Mouse (Mus musculus) heart, postnatal 0 days (tissue): ENCODE results near the gene Adm2. TPM values are rescaled to one million over a fixed set of nuclear protein-coding genes. Genes with fewer than 3 reads are reported as not detected.
A peak's percentile ranks its signal among the peaks of the same experiment; 100 is the strongest.

Experiments used
- ATAC-seq: fragments of 200-750 bp; cut with Nextera tagmentation; 2 replicates; pipeline ENCODE4 v1.8.0; 2017; ENCODE audit warnings: low read depth, moderate number of reproducible peaks, moderate library complexity; ENCODE audit not compliant: insufficient read depth
- DNase-seq: peaks from one replicate; pipeline ENCODE4 v3.0.0-alpha.2; 2016; ENCODE audit warnings: low spot score
- H3K27ac ChIP-seq: fragments of 300-500 bp; sonication (generic); 2 replicates; pipeline ENCODE4 v1.5.1; 2014; ENCODE audit warnings: low read depth, mild to moderate bottlenecking
- H3K27me3 ChIP-seq: fragments of 300-500 bp; sonication (generic); 2 replicates; pipeline ENCODE4 v1.6.1; 2014; ENCODE audit warnings: low read length, mixed read lengths; ENCODE audit not compliant: control insufficient read depth, insufficient read depth
- H3K36me3 ChIP-seq: fragments of 300-500 bp; sonication (generic); replicated peaks from 2 replicates; pipeline ENCODE4 v1.6.1; 2014; ENCODE audit warnings: low read length, mixed read lengths; ENCODE audit not compliant: control insufficient read depth, insufficient read depth
- H3K4me1 ChIP-seq: fragments of 300-500 bp; sonication (generic); 2 replicates; pipeline ENCODE4 v1.6.1; 2014; ENCODE audit warnings: antibody characterized with exemption; ENCODE audit not compliant: control insufficient read depth, insufficient read depth
- H3K4me2 ChIP-seq: fragments of 300-500 bp; sonication (generic); 2 replicates; pipeline ENCODE4 v1.6.1; 2014; ENCODE audit warnings: low read depth, mild to moderate bottlenecking, low read length, moderate library complexity
- H3K4me3 ChIP-seq: fragments of 300-500 bp; sonication (generic); 2 replicates; pipeline ENCODE4 v1.5.1; 2014; ENCODE audit warnings: low read depth, low read length
- H3K9ac ChIP-seq: fragments of 300-500 bp; sonication (generic); replicated peaks from 2 replicates; pipeline ENCODE4 v1.6.1; 2014; ENCODE audit warnings: low read depth, low read length, mixed read lengths
- H3K9me3 ChIP-seq: fragments of 300-500 bp; sonication (generic); replicated peaks from 2 replicates; pipeline ENCODE4 v1.6.1; 2016; ENCODE audit warnings: low read length; ENCODE audit not compliant: control insufficient read depth
- CTCF ChIP-seq: IDR thresholded peaks from 2 replicates; pipeline ENCODE4 v1.5.1; 2016; ENCODE audit warnings: antibody characterized with exemption, control low read depth, low read depth
- EP300 ChIP-seq: IDR thresholded peaks from 2 replicates; pipeline ENCODE4 v1.6.1; 2016; ENCODE audit warnings: antibody characterized with exemption, low read depth
- WGBS: fragments of 180-500 bp; shearing (Covaris S2); extraction: QIAGEN DNeasy Blood & Tissue Kit; methylation state at CpG from one replicate; pipeline ENCODE4 v1.1.7; 2014; 5-methylcytosine and 5-hydroxymethylcytosine counted together
- polyA plus RNA-seq: library from polyadenylated mRNA; unstranded; fragments of >200 nt; fragmentation: Nextera tagmentation; extraction: Ambion mirVana; gene quantifications from 2 replicates; pipeline ENCODE4 v1.2.1, GENCODE M21; 2015
- total RNA-seq: library from RNA; depleted of rRNA; stranded (reverse); fragments of >200 nt; gene quantifications from 2 replicates; pipeline ENCODE4 v1.2.3, GENCODE M21; 2014; ENCODE audit warnings: low replicate concordance

The Adm2 gene
- total and polyA plus RNA-seq, 2 experiments from 2014 or later, result not detected

GRCm38 (mm10) chr15:89340136-89340535, 17.6 kb downstream of the Adm2 start:
- Histone ChIP-seq H3K27ac (no peak overlapping the region), H3K36me3 (no peaks in the 10 kb centered on the region), H3K9ac (no peak overlapping the region), H3K4me3 (no peak overlapping the region), H3K4me1 (no peaks in the 10 kb centered on the region), H3K9me3 (no peaks in the 10 kb centered on the region), H3K27me3 (no peaks in the 10 kb centered on the region), H3K4me2 (no peak overlapping the region)
- ATAC-seq (no peak), DNase-seq (no peak)
- TF ChIP-seq EP300 (no peak), CTCF (no peak)
- WGBS, result 74% methylated on average over 3 of the region's 3 CpGs

DNA sequence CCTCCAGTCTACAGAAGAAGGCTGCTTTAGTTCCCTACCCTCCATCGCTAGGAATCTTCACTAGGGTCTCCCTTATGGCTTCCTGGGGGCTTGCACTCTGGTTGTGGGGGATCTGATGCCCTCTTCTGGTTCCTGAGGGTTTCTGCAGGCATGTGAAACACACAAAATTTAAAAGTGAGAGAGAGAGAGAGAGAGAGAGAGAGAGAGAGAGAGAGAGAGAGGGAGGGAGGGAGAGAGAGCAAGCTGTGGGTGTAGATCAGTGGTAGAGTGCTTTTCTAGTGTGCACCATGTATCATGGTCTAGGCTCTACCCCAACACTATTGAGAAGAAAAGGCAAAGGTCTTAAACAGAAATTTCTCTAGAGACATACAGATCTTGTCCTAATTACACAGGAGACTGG, 19.2 kb downstream of the Adm2 start:
- H3K4me1 ChIP-seq, result no peaks in the 10 kb centered on the region
- H3K36me3 ChIP-seq, result no peaks in the 10 kb centered on the region
- H3K4me2 ChIP-seq, result no peak overlapping the region
- ATAC-seq (no peak), DNase-seq (no peak)
- no peak overlapping the region for H3K9ac ChIP-seq
- no peaks in the 10 kb centered on the region for H3K27me3 ChIP-seq
- no peak overlapping the region for H3K4me3 ChIP-seq
- no peak overlapping the region for H3K27ac ChIP-seq
- no peak for TF ChIP-seq CTCF
- TF ChIP-seq EP300, result no peak
- no peaks in the 10 kb centered on the region for H3K9me3 ChIP-seq
- WGBS, result 37% methylated on average over 1 of the region's 1 CpGs

- ATAC-seq (no peak), DNase-seq (no peak)
- 78% methylated on average over 3 of the region's 3 CpGs for WGBS
- TF ChIP-seq CTCF (peak; percentile 28), EP300 (no peak)
- H3K27me3 ChIP-seq, result no peaks in the 10 kb centered on the region
- no peak overlapping the region for H3K4me3 ChIP-seq
- no peaks in the 10 kb centered on the region for H3K9me3 ChIP-seq
- H3K9ac ChIP-seq, result no peak overlapping the region
- H3K4me2 ChIP-seq, result no peak overlapping the region
- H3K36me3 ChIP-seq, result no peaks in the 10 kb centered on the region
- H3K4me1 ChIP-seq, result no peaks in the 10 kb centered on the region
- H3K27ac ChIP-seq, result no peak overlapping the region
These were observed 20.8 kb downstream of the Adm2 start for GRCm38 (mm10) chr15:89343325-89343724.

- TF ChIP-seq EP300, result no peak
- no peak for TF ChIP-seq CTCF
- ATAC-seq (no peak), DNase-seq (peak; percentile 14)
- no peaks in the 10 kb centered on the region for H3K27me3 ChIP-seq
- peaks cover 40% of the 10 kb centered on the region for H3K36me3 ChIP-seq
- 75% methylated on average over 5 of the region's 5 CpGs for WGBS
- H3K9ac ChIP-seq, result no peak overlapping the region
- no peaks in the 10 kb centered on the region for H3K9me3 ChIP-seq
- H3K4me3 ChIP-seq, result no peak overlapping the region
- no peak overlapping the region for H3K4me2 ChIP-seq
- H3K4me1 ChIP-seq, result peaks cover 8% of the 10 kb centered on the region; the same call in 1 of the 2 replicates
- H3K27ac ChIP-seq, result peak overlapping the region; percentile 41
These were observed 27.9 kb downstream of the Adm2 start for GRCm38 (mm10) chr15:89350447-89350846.

DNA sequence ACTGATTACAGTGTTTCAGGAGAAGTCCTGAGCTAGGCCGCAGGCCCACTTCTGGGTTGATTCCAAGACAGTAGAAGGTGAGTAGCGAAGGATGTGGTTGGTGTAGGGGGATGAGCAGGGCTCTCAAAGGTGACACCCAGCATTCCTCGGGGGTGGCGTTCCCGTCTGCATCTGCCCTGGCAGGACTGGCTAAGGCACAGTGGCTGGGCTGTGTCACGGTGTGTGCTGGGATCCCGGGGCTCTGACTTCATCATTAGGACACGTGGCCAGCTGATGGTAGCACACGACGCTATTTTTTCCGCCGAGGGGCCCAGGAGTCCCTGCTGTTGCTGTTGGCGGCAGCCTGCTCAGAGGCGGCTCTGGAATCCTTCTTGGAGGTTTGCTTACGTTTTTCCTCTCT, 28.8 kb downstream of the Adm2 start:
- Histone ChIP-seq H3K27me3 (no peaks in the 10 kb centered on the region), H3K4me3 (no peak overlapping the region), H3K4me1 (peaks cover 10% of the 10 kb centered on the region; the same call in 1 of the 2 replicates), H3K4me2 (no peak overlapping the region), H3K36me3 (peaks cover 40% of the 10 kb centered on the region), H3K9ac (no peak overlapping the region), H3K27ac (peak overlapping the region; percentile 41), H3K9me3 (no peaks in the 10 kb centered on the region)
- no peak for TF ChIP-seq CTCF
- no peak for TF ChIP-seq EP300
- ATAC-seq (no peak), DNase-seq (no peak)
- 69% methylated on average over 15 of the region's 15 CpGs for WGBS

DNA sequence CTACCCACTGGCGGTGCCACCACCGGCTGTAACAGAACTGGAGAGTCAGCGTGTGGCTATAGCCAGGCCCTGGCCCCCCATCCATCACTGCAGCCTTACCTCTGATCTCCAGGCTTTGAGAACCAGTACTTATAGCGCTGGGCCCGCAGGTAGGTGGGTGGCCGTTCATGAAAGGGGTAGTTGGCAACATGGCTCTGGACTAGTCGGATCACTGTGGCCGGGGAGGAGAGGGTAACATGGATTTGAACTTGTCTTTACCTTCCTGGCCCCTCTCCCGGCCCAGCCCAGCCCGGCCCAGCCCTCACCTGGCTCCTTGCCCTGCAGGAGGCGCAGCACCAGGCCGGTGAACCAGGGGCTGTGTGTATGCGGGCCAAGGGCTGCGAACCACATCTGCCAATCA, 29.5 kb downstream of the Adm2 start:
- H3K4me2 ChIP-seq, result no peak overlapping the region
- H3K4me3 ChIP-seq, result no peak overlapping the region
- ATAC-seq, result no peak
- no peaks in the 10 kb centered on the region for H3K27me3 ChIP-seq
- no peak overlapping the region for H3K27ac ChIP-seq
- WGBS, result 91% methylated on average over 14 of the region's 14 CpGs
- TF ChIP-seq EP300 (no peak), CTCF (no peak)
- peaks cover 40% of the 10 kb centered on the region for H3K36me3 ChIP-seq
- H3K9ac ChIP-seq, result no peak overlapping the region
- peaks cover 18% of the 10 kb centered on the region; the same call in 1 of the 2 replicates for H3K4me1 ChIP-seq
- no peak for DNase-seq
- no peaks in the 10 kb centered on the region for H3K9me3 ChIP-seq
